Mouse (Mus musculus) C2C12 (cell line): ENCODE data around the gene Rgs6.

Experiments used
- CTCF ChIP-seq: IDR thresholded peaks from one replicate; pipeline ENCODE4 v1.5.1; 2011; ENCODE audit not compliant: control insufficient read depth, insufficient read depth, insufficient read length
- USF1 ChIP-seq: IDR thresholded peaks from one replicate; pipeline ENCODE4 v1.6.1; 2011; ENCODE audit warnings: low read depth, mild to moderate bottlenecking, control low read depth, moderate library complexity

DNA sequence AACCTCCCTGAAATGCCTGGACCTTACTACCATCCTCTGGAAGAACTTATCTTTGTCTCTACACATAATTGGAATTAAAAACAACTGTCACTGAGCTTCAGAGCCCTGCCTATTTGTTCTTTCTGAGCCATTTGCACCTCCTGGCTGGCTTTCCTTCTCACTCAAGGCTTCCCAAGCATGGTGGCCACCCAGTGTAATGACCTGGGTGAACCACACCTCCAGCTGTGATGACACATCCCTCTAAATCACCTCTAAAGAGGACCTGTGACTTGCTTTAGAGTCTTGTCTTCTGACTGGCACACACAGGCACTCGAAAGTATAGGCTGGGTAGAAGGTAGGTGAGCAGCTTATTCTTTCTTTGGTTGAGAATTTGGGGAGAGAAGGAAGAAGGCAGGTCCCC lies 509.7 kb downstream of the Rgs6 start:
- TF ChIP-seq CTCF (no peak), USF1 (no peak)
